Mouse (Mus musculus) hindbrain, embryonic 13.5 days (tissue): ENCODE measurements at regions not wholly inside any gene's neighbourhood (a gene's known extent, or its start where the extent isn't known, plus 50 kb on each side); places are given as distances from the start of the nearest gene placed in this dataset.

Experiments used
- ATAC-seq: fragments of 200-750 bp; cut with Nextera tagmentation; 2 replicates; pipeline ENCODE4 v1.8.0; 2017; ENCODE audit warnings: moderate TSS enrichment; ENCODE audit not compliant: low FRiP score
- H3K27ac ChIP-seq: fragments of 300-500 bp; sonication (generic); 2 replicates; pipeline ENCODE4 v1.5.1; 2015; ENCODE audit warnings: inconsistent platforms, mild to moderate bottlenecking, moderate library complexity
- H3K27me3 ChIP-seq: fragments of 300-500 bp; sonication (generic); 2 replicates; pipeline ENCODE4 v1.6.1; 2015; ENCODE audit warnings: mild to moderate bottlenecking, inconsistent platforms
- H3K36me3 ChIP-seq: fragments of 300-500 bp; sonication (generic); 2 replicates; pipeline ENCODE4 v1.6.1; 2015; ENCODE audit warnings: mild to moderate bottlenecking, inconsistent platforms
- H3K4me1 ChIP-seq: fragments of 300-500 bp; sonication (generic); replicated peaks from 2 replicates; pipeline ENCODE4 v1.6.1; 2015; ENCODE audit warnings: inconsistent platforms
- H3K4me2 ChIP-seq: fragments of 300-500 bp; sonication (generic); 2 replicates; pipeline ENCODE4 v1.6.1; 2015; ENCODE audit warnings: inconsistent platforms, mild to moderate bottlenecking, moderate library complexity
- H3K4me3 ChIP-seq: fragments of 300-500 bp; sonication (generic); 2 replicates; pipeline ENCODE4 v1.5.1; 2015; ENCODE audit warnings: mild to moderate bottlenecking, inconsistent platforms
- H3K9ac ChIP-seq: fragments of 300-500 bp; sonication (generic); 2 replicates; pipeline ENCODE4 v1.6.1; 2015; ENCODE audit warnings: mild to moderate bottlenecking, inconsistent platforms
- H3K9me3 ChIP-seq: fragments of 300-500 bp; sonication (generic); 2 replicates; pipeline ENCODE4 v1.6.1; 2016; ENCODE audit warnings: inconsistent platforms
- WGBS: fragments of 180-500 bp; shearing (Covaris S2); methylation state at CpG from one replicate; pipeline ENCODE4 v1.1.7; 2015; 5-methylcytosine and 5-hydroxymethylcytosine counted together

DNA sequence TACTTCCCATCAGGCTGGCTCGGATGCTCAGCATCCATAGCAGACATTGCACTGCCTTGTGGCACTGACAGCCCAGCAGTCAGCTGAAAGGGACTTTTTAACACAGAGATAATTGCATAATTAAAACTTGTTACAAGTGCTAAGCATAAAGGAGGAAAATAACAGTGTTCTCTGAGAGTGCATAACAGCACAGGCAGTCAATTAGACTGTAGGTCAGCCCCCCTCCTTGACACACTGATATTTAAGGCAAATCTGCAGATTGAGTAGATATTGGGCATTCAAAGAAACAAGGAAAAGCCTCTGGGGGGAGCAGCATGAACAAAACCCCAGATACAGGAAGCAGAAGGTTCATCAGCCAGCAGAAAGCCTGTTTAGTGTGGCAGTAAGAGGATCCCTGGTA is 237.8 kb upstream of the Cdh11 start:
- H3K4me1 ChIP-seq: no peaks in the 10 kb centered on the region
- no peak overlapping the region for H3K4me2 ChIP-seq
- no peak overlapping the region for H3K9ac ChIP-seq
- no peaks in the 10 kb centered on the region for H3K36me3 ChIP-seq
- 79% methylated on average over 1 of the region's 1 CpGs for WGBS
- H3K4me3 ChIP-seq: no peak overlapping the region
- no peaks in the 10 kb centered on the region for H3K9me3 ChIP-seq
- H3K27ac ChIP-seq: no peak overlapping the region
- no peak for ATAC-seq
- no peaks in the 10 kb centered on the region for H3K27me3 ChIP-seq

DNA sequence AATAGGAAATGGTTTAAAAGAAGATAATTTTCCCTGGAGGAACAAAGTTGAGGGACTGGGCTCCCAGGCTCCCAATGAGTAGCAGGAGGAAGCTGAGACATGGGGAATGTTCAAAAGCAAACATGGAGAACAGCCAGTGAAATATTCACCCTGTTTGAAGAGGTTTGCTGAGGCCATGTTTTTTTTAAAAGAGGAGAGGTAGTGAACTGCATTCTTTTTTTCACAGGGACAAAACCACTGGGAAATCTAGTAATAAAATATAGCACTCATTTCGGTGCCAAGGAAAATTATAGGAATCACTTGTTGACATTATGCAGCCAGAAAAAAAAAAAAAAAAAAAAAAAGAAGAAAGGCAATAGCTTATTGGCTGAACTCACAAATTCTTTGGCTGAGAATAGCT is 246.3 kb upstream of the Cdh11 start:
- WGBS: 94% methylated on average over 1 of the region's 1 CpGs
- no peak overlapping the region for H3K27ac ChIP-seq
- no peaks in the 10 kb centered on the region for H3K4me1 ChIP-seq
- H3K4me3 ChIP-seq: no peak overlapping the region
- no peak for ATAC-seq
- no peaks in the 10 kb centered on the region for H3K9me3 ChIP-seq
- H3K27me3 ChIP-seq: no peaks in the 10 kb centered on the region
- H3K9ac ChIP-seq: no peak overlapping the region
- H3K36me3 ChIP-seq: no peaks in the 10 kb centered on the region
- H3K4me2 ChIP-seq: no peak overlapping the region

DNA sequence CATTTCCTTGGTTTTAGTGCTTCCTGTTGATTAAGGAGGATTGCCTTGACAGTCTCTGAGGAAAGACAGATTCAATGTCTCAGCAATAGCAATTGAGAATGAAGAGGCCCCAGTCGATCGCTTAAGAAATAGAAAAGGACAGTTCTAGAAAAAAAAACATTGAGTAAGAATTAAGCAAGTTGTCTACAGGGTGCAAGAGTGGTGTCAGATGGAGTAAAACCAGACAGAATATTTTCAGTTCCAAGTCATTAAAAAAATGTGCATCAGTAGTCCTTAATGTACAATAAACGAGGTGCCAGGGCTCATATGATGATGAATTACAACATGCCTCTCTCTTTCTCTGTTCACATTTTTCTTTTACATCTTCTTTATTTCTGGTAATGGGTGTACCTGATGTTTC is 248.5 kb upstream of the Cdh11 start:
- no peak overlapping the region for H3K4me2 ChIP-seq
- no peak for ATAC-seq
- no peak overlapping the region for H3K4me3 ChIP-seq
- H3K9me3 ChIP-seq: no peaks in the 10 kb centered on the region
- H3K27me3 ChIP-seq: no peaks in the 10 kb centered on the region
- no peak overlapping the region for H3K9ac ChIP-seq
- 85% methylated on average over 3 of the region's 3 CpGs for WGBS
- no peak overlapping the region for H3K27ac ChIP-seq
- H3K36me3 ChIP-seq: no peaks in the 10 kb centered on the region
- H3K4me1 ChIP-seq: no peaks in the 10 kb centered on the region

DNA sequence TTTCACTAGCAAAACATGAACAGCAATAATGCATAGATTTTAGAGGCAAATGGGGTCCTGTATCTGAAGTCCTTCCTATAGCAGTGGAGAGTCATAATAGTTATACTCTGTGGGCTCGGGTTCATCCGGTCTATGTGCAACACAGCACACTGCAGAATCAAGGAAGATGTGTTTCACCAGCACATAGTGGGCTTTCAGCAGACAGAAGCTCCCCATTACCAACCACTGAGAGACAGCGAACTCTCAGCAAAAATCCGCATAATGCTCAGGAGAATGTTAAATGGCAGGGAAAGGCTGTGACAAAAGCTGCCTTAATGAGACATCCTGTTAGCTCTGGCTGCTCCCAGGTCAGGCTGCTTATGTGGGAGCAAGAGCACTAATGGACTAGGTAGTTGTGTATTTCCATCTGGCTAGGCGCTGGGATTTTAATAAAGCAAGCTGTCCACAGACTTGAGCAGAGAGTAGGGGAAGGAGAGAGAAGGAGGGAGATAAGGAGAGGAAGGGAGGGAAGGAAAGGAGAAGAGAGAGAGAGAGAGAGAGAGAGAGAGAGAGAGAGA is 286.7 kb upstream of the Cdh11 start:
- 58% methylated on average over 5 of the region's 5 CpGs for WGBS
- Histone ChIP-seq H3K27me3 (no peaks in the 10 kb centered on the region), H3K4me1 (peaks cover 6% of the 10 kb centered on the region), H3K27ac (no peak overlapping the region), H3K4me2 (no peak overlapping the region), H3K9me3 (no peaks in the 10 kb centered on the region), H3K4me3 (no peak overlapping the region), H3K9ac (no peak overlapping the region), H3K36me3 (no peaks in the 10 kb centered on the region)
- ATAC-seq: no peak

DNA sequence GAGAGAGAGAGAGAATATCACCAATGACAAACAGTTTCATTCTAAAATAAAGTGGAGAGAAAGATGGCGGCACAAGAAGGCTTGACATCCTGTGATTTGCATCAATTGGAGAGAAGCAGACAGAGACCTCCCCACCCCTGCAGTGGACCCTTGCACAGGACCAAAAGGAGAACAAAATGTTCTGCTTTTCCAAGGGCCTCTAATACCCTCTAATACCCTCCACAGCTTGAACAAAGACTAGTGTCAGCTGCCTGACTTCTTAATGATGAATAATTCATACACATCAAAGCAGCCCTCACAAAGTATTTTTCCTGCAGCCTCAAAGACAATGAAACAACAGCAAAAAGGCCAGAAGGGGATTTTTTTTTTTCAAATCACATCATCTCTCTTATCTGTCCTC is 287.2 kb upstream of the Cdh11 start:
- Histone ChIP-seq H3K4me2 (no peak overlapping the region), H3K9ac (no peak overlapping the region), H3K36me3 (no peaks in the 10 kb centered on the region), H3K27me3 (no peaks in the 10 kb centered on the region), H3K9me3 (no peaks in the 10 kb centered on the region), H3K4me1 (peaks cover 6% of the 10 kb centered on the region), H3K4me3 (no peak overlapping the region), H3K27ac (0 out of 2 replicates have a peak overlapping the region, but pooled peaks have one; percentile 8)
- 31% methylated on average over 1 of the region's 1 CpGs for WGBS
- ATAC-seq: no peak

DNA sequence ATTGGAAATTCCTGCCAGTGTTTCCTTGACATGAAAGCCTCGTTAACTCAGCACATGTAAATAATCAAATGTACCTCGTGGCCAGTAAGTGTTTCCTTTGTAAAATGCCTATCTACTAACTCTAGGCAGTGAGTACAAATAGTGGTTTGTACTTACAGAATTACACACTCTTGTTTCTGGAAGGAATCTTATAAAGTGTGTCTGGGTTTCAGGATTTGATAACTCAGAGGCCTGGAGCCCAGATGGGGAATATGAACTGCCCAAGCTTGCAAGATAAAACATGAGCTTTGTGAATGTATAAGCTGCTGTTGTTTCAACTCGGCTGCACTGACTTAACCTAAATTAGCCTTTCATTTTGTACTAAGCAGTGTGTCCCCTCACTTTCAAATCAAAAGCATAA is 293.1 kb upstream of the Cdh11 start:
- ATAC-seq: no peak
- Histone ChIP-seq H3K9me3 (no peaks in the 10 kb centered on the region), H3K4me1 (no peaks in the 10 kb centered on the region), H3K36me3 (no peaks in the 10 kb centered on the region), H3K4me2 (no peak overlapping the region), H3K9ac (no peak overlapping the region), H3K27me3 (no peaks in the 10 kb centered on the region), H3K27ac (no peak overlapping the region), H3K4me3 (no peak overlapping the region)
- WGBS: 51% methylated on average over 3 of the region's 3 CpGs

DNA sequence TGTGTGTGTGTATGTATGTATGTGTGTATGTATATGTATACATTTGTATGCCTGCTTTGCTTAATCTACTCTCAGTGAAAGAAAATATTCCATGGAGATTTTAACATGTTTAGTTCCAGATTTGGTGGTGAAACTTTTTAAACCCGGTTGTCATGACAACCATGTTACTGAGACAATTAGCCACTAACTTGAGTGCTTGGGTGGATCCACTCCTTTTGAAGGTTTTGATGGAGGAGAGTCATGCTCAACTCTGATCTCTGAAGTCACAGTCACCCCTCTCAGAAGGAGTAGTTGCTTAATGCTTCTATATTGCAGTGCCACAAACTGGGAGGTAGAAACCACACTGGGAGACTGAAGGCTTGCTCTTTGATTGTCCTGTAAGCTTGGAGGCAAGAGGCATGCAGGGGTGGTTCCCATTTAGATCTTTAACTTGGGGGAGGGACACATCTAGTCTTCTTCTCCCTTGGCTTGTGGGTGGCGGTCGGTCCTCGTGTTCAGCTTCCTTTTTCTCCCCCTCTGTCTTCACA is 301.6 kb upstream of the Cdh11 start:
- no peaks in the 10 kb centered on the region for H3K36me3 ChIP-seq
- no peak overlapping the region for H3K4me3 ChIP-seq
- whole genome bisulfite sequencing: 80% methylated on average over 4 of the region's 4 CpGs
- no peak overlapping the region for H3K4me2 ChIP-seq
- no peak for ATAC-seq
- no peak overlapping the region for H3K27ac ChIP-seq
- H3K27me3 ChIP-seq: no peaks in the 10 kb centered on the region
- no peak overlapping the region for H3K9ac ChIP-seq
- H3K9me3 ChIP-seq: no peaks in the 10 kb centered on the region
- H3K4me1 ChIP-seq: no peaks in the 10 kb centered on the region

DNA sequence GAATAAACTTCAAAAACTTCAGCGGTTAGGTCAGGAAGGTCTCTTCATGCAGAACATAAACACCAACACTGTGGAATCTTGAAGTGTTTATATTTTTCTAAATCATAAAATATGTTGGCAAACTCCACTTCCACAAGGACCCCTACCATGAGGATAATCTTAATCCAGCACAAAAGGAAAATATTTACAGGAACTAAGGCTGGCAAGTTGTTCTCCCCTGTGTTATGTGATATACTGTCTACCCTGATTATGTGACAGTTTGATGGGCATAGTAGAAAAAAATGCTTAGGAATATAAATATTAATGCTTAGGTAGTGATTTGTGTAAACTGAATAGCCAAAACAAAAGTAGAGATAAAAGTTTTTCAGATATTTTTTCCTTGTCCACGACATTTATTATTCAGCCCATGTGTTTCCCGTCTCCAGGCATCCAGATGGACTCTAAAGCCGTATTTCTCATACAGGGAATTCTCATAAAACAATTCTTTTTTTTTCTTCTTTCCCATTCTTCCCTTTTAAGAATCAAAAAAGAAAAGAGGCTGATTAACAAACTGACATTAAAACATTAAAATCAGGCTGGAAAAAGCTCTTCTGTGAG is 311.2 kb upstream of the Cdh11 start:
- Histone ChIP-seq H3K4me2 (no peak overlapping the region), H3K4me1 (no peaks in the 10 kb centered on the region), H3K36me3 (no peaks in the 10 kb centered on the region), H3K9ac (no peak overlapping the region), H3K27ac (no peak overlapping the region), H3K9me3 (no peaks in the 10 kb centered on the region), H3K4me3 (no peak overlapping the region), H3K27me3 (no peaks in the 10 kb centered on the region)
- no peak for ATAC-seq
- WGBS: 82% methylated on average over 4 of the region's 4 CpGs

DNA sequence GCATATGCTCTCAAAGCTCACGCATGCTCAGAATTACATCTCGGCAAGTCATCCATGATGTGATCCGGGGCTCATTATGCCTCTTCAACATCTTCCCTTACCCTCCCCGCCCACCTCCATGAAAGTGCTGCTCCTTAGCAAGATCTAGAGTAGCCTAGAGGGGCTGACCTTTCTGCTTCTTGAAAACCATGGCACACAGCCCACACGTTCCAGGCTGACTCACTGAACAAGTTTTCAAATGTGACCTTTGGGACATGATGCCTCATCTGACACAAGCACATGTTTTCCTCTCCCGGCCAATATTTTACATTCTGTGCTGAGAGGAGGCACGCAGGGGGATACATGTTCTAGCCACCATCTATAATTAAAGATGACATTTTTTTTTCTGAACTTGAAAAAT is 340.1 kb upstream of the Cdh11 start:
- Histone ChIP-seq H3K9me3 (no peaks in the 10 kb centered on the region), H3K4me1 (no peaks in the 10 kb centered on the region), H3K36me3 (no peaks in the 10 kb centered on the region), H3K4me3 (no peak overlapping the region), H3K9ac (no peak overlapping the region), H3K27ac (no peak overlapping the region), H3K27me3 (no peaks in the 10 kb centered on the region), H3K4me2 (no peak overlapping the region)
- ATAC-seq: no peak
- 78% methylated on average over 7 of the region's 7 CpGs for WGBS

DNA sequence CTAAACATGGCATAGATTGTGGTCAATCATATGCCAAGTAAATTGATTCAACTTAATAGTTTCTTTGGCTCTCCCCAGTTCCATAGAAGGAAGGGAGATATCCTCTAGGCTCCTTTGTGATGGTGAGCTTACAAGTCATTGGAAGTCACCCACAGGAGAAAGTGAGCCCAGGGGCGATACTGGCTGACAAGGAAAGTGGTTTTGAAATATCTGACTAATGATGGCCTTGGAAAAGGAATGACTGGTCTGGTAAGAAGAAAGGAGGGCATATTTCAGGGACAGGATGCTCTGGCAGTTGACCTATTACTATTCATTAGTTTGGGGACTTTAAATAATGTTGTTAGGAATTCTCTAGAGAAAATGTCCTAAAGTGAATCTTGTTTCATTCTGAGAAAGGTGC is 352.7 kb upstream of the Cdh11 start:
- no peak for ATAC-seq
- no peak overlapping the region for H3K4me2 ChIP-seq
- no peak overlapping the region for H3K27ac ChIP-seq
- no peaks in the 10 kb centered on the region for H3K9me3 ChIP-seq
- H3K36me3 ChIP-seq: no peaks in the 10 kb centered on the region
- H3K4me1 ChIP-seq: no peaks in the 10 kb centered on the region
- no peak overlapping the region for H3K9ac ChIP-seq
- WGBS: 81% methylated on average over 1 of the region's 1 CpGs
- no peaks in the 10 kb centered on the region for H3K27me3 ChIP-seq
- H3K4me3 ChIP-seq: no peak overlapping the region

DNA sequence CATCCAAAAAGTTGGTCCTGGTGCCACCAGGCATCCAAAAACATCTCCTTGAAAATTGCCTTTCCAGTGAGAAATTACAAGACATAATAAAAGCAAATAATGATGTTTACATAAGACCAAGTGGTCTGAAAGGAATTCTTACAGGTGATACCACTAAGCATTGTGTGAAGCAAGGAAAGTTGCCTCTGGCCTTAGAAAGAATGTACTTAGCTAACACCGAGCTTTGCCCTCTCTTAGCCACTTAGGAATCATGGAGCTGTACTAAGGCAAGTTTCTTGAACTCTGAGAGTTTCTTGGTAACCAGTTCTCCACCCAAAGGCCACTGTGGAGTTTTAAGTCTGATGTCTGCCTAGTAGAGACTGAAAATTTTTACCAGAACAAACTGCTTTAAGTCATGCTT is 359.4 kb upstream of the Cdh11 start:
- no peak for ATAC-seq
- no peak overlapping the region for H3K4me2 ChIP-seq
- H3K27me3 ChIP-seq: no peaks in the 10 kb centered on the region

DNA sequence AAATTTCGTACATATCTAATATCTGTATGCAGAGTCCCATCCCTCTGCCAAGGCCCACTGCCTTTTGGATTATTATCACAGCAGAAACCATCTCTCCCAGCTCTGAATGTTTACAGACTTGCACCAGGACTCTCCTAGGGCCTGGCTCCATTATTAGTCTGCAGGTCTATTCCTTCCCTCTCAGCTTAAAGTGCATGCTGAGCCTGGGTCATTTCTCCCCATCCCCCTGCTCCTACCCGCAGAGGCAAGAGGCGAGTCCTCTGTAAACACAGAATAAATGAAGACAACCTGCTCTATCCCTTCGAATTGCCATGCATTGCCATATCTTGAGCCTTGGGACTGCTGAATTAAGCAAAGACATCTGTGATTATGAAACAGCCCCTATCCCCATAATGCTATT is 362.6 kb upstream of the Cdh11 start:
- H3K4me2 ChIP-seq: no peak overlapping the region
- no peak overlapping the region for H3K9ac ChIP-seq
- no peaks in the 10 kb centered on the region for H3K9me3 ChIP-seq
- H3K4me1 ChIP-seq: 0 out of 2 replicates have a peak, but pooled peaks cover 7% of the 10 kb centered on the region
- H3K36me3 ChIP-seq: no peaks in the 10 kb centered on the region
- no peaks in the 10 kb centered on the region for H3K27me3 ChIP-seq
- no peak for ATAC-seq
- WGBS: 33% methylated on average over 4 of the region's 4 CpGs
- no peak overlapping the region for H3K4me3 ChIP-seq
- no peak overlapping the region for H3K27ac ChIP-seq

More for the DNA sequence above, 359.4 kb upstream of the Cdh11 start:
- 82% methylated on average over 1 of the region's 1 CpGs for WGBS
- H3K9ac ChIP-seq: no peak overlapping the region
- H3K4me3 ChIP-seq: no peak overlapping the region
- H3K27ac ChIP-seq: no peak overlapping the region
- no peaks in the 10 kb centered on the region for H3K36me3 ChIP-seq
- H3K4me1 ChIP-seq: 0 out of 2 replicates have a peak, but pooled peaks cover 7% of the 10 kb centered on the region
- H3K9me3 ChIP-seq: no peaks in the 10 kb centered on the region

DNA sequence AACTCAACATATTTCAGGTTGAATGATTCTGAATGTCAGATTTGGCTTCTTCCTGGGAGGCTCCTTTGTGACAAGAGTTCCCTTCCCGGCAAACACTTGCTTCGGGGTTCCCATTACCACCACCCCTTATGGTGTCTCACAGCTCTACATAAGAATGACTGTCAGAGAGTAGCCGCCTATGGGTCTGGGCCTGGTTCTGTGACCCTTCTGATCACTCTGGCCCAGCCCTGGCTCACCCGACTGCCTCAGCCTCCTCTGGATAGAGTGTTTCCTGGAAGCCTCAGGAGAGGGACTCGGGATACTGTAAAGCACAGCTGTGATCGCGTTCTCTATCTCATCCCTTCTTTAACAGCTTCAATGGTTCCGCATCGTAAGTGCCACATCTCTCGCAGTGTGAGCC is 363.0 kb upstream of the Cdh11 start:
- Histone ChIP-seq H3K36me3 (no peaks in the 10 kb centered on the region), H3K4me1 (0 out of 2 replicates have a peak, but pooled peaks cover 7% of the 10 kb centered on the region), H3K27me3 (no peaks in the 10 kb centered on the region), H3K9ac (no peak overlapping the region), H3K4me2 (no peak overlapping the region), H3K27ac (no peak overlapping the region), H3K9me3 (no peaks in the 10 kb centered on the region), H3K4me3 (no peak overlapping the region)
- no peak for ATAC-seq
- 36% methylated on average over 10 of the region's 10 CpGs for WGBS
